Mouse (Mus musculus) intestine, embryonic 16.5 days (tissue): ENCODE results near the gene Rpa2. TPM values are rescaled to one million over a fixed set of nuclear protein-coding genes. Genes with fewer than 3 reads are reported as not detected.
"Not testable (repeated sequence)": the region's sequence is repeated elsewhere in the genome, so short reads cannot be mapped to it uniquely, and the experiment has no call there.

Experiments
- ATAC-seq: fragments of 200-750 bp; cut with Nextera tagmentation; 2 replicates; pipeline ENCODE4 v1.8.0; 2017; ENCODE audit warnings: moderate TSS enrichment, moderate library complexity
- H3K27ac ChIP-seq: fragments of 300-500 bp; sonication (generic); 2 replicates; pipeline ENCODE4 v1.5.1; 2014; ENCODE audit warnings: mild to moderate bottlenecking, low read length
- H3K27me3 ChIP-seq: fragments of 300-500 bp; sonication (generic); replicated peaks from 2 replicates; pipeline ENCODE4 v1.6.1; 2014; ENCODE audit warnings: low read length, control low read depth, mixed read lengths; ENCODE audit not compliant: control insufficient read depth, insufficient read depth
- H3K36me3 ChIP-seq: fragments of 300-500 bp; sonication (generic); 2 replicates; pipeline ENCODE4 v1.6.1; 2014; ENCODE audit warnings: low read length, control low read depth; ENCODE audit not compliant: control insufficient read depth, insufficient read depth
- H3K4me1 ChIP-seq: fragments of 300-500 bp; sonication (generic); 2 replicates; pipeline ENCODE4 v1.6.1; 2014; ENCODE audit warnings: low read length, control low read depth, mixed read lengths; ENCODE audit not compliant: control insufficient read depth, insufficient read depth
- H3K4me2 ChIP-seq: fragments of 300-500 bp; sonication (generic); 2 replicates; pipeline ENCODE4 v1.6.1; 2014; ENCODE audit warnings: low read depth, low read length, control low read depth
- H3K4me3 ChIP-seq: fragments of 300-500 bp; sonication (generic); 2 replicates; pipeline ENCODE4 v1.5.1; 2014; ENCODE audit warnings: mild to moderate bottlenecking, low read length
- H3K9ac ChIP-seq: fragments of 300-500 bp; sonication (generic); 2 replicates; pipeline ENCODE4 v1.6.1; 2014; ENCODE audit warnings: low read depth, low read length
- H3K9me3 ChIP-seq: fragments of 300-500 bp; sonication (generic); 2 replicates; pipeline ENCODE4 v1.6.1; 2016; ENCODE audit warnings: low read length, control low read depth; ENCODE audit not compliant: control insufficient read depth
- WGBS: fragments of 180-500 bp; shearing (Covaris S2); extraction: QIAGEN DNeasy Blood & Tissue Kit; methylation state at CpG from one replicate; pipeline ENCODE4 v1.1.7; 2014; 5-methylcytosine and 5-hydroxymethylcytosine counted together
- polyA plus RNA-seq: library from polyadenylated mRNA; unstranded; fragments of >200 nt; fragmentation: Nextera tagmentation; extraction: Ambion mirVana; gene quantifications from 2 replicates; pipeline ENCODE4 v1.2.1, GENCODE M21; 2015

Rpa2 gene
- polyA plus RNA-seq, 1 experiment from 2014 or later, result 76.0 TPM

GRCm38 (mm10) chr4:132757633-132758351 lies 10.3 kb upstream of the Rpa2 start:
- WGBS, result 81% methylated on average over 7 of the region's 7 CpGs
- ATAC-seq, result no peak

GRCm38 (mm10) chr4:132760296-132760695 lies 7.8 kb upstream of the Rpa2 start:
- peak; percentile 36; the same call in 1 of the 2 replicates for ATAC-seq

More at GRCm38 (mm10) chr4:132757633-132758351, 10.3 kb upstream of the Rpa2 start:
- Histone ChIP-seq H3K4me2 (no peak overlapping the region), H3K27ac (no peak overlapping the region), H3K9ac (no peak overlapping the region), H3K4me3 (no peak overlapping the region), H3K27me3 (no peaks in the 10 kb centered on the region), H3K4me1 (peaks cover 8% of the 10 kb centered on the region), H3K36me3 (no peaks in the 10 kb centered on the region), H3K9me3 (no peaks in the 10 kb centered on the region)

GRCm38 (mm10) chr4:132762602-132763001 lies 5.5 kb upstream of the Rpa2 start:
- Histone ChIP-seq H3K4me1 (no peaks in the 10 kb centered on the region), H3K27ac (peak overlapping the region; percentile 41; the same call in 1 of the 2 replicates), H3K4me3 (no peak overlapping the region), H3K9ac (no peak overlapping the region), H3K27me3 (no peaks in the 10 kb centered on the region), H3K36me3 (no peaks in the 10 kb centered on the region), H3K4me2 (no peak overlapping the region), H3K9me3 (no peaks in the 10 kb centered on the region)
- ATAC-seq, result peak; percentile 74
- WGBS, result 56% methylated on average over 6 of the region's 6 CpGs

More at GRCm38 (mm10) chr4:132760296-132760695, 7.8 kb upstream of the Rpa2 start:
- Histone ChIP-seq H3K27ac (peak overlapping the region; percentile 23; the same call in 1 of the 2 replicates), H3K27me3 (no peaks in the 10 kb centered on the region), H3K4me3 (no peak overlapping the region), H3K4me2 (no peak overlapping the region), H3K9me3 (no peaks in the 10 kb centered on the region), H3K4me1 (peaks cover 8% of the 10 kb centered on the region), H3K36me3 (no peaks in the 10 kb centered on the region), H3K9ac (no peak overlapping the region)
- WGBS, result 48% methylated on average over 3 of the region's 3 CpGs

GRCm38 (mm10) chr4:132763125-132763524 lies 5.0 kb upstream of the Rpa2 start:
- not testable (repeated sequence) for H3K4me3 ChIP-seq, H3K9ac ChIP-seq, H3K36me3 ChIP-seq, H3K9me3 ChIP-seq, H3K27me3 ChIP-seq, H3K4me2 ChIP-seq, H3K4me1 ChIP-seq, ATAC-seq
- peak overlapping the region; percentile 41; the same call in 1 of the 2 replicates for H3K27ac ChIP-seq
- WGBS, result 87% methylated on average over 3 of the region's 3 CpGs

GRCm38 (mm10) chr4:132771776-132772175 lies 3.6 kb downstream of the Rpa2 start:
- Histone ChIP-seq H3K9ac (no peak overlapping the region), H3K36me3 (peaks cover 7% of the 10 kb centered on the region), H3K4me2 (no peak overlapping the region), H3K27me3 (no peaks in the 10 kb centered on the region), H3K4me3 (no peak overlapping the region), H3K27ac (no peak overlapping the region), H3K4me1 (peaks cover 4% of the 10 kb centered on the region; the same call in 1 of the 2 replicates), H3K9me3 (no peaks in the 10 kb centered on the region)
- 87% methylated on average over 9 of the region's 9 CpGs for WGBS
- ATAC-seq, result no peak

GRCm38 (mm10) chr4:132774905-132775304 lies 6.8 kb downstream of the Rpa2 start:
- no peak overlapping the region for H3K9ac ChIP-seq
- 86% methylated on average over 3 of the region's 3 CpGs for WGBS
- H3K36me3 ChIP-seq, result peaks cover 16% of the 10 kb centered on the region
- H3K27ac ChIP-seq, result no peak overlapping the region
- H3K4me1 ChIP-seq, result no peaks in the 10 kb centered on the region; the same call in 1 of the 2 replicates
- no peaks in the 10 kb centered on the region for H3K9me3 ChIP-seq
- H3K4me2 ChIP-seq, result no peak overlapping the region
- ATAC-seq, result no peak
- H3K4me3 ChIP-seq, result no peak overlapping the region
- no peaks in the 10 kb centered on the region for H3K27me3 ChIP-seq

GRCm38 (mm10) chr4:132776764-132777163 lies 8.6 kb downstream of the Rpa2 start:
- H3K4me3 ChIP-seq, result no peak overlapping the region
- peaks cover 16% of the 10 kb centered on the region for H3K36me3 ChIP-seq
- no peaks in the 10 kb centered on the region for H3K27me3 ChIP-seq
- WGBS, result 86% methylated on average over 5 of the region's 5 CpGs
- H3K27ac ChIP-seq, result no peak overlapping the region
- H3K9me3 ChIP-seq, result no peaks in the 10 kb centered on the region
- H3K4me1 ChIP-seq, result no peaks in the 10 kb centered on the region
- no peak overlapping the region for H3K4me2 ChIP-seq
- no peak overlapping the region for H3K9ac ChIP-seq
- no peak for ATAC-seq

- Histone ChIP-seq H3K9me3 (no peaks in the 10 kb centered on the region), H3K9ac (no peak overlapping the region), H3K4me3 (no peak overlapping the region), H3K36me3 (peaks cover 15% of the 10 kb centered on the region), H3K27me3 (no peaks in the 10 kb centered on the region), H3K4me1 (no peaks in the 10 kb centered on the region), H3K27ac (no peak overlapping the region), H3K4me2 (no peak overlapping the region)
- WGBS, result 92% methylated on average over 6 of the region's 6 CpGs
- no peak for ATAC-seq
These were observed 10.6 kb downstream of the Rpa2 start for GRCm38 (mm10) chr4:132778562-132779201.

GRCm38 (mm10) chr4:132780288-132780687 lies 12.2 kb downstream of the Rpa2 start:
- ATAC-seq, result no peak
- 86% methylated on average over 4 of the region's 4 CpGs for WGBS
- H3K36me3 ChIP-seq, result peaks cover 12% of the 10 kb centered on the region
- H3K4me3 ChIP-seq, result no peak overlapping the region
- H3K9ac ChIP-seq, result no peak overlapping the region
- H3K27me3 ChIP-seq, result no peaks in the 10 kb centered on the region
- H3K4me1 ChIP-seq, result no peaks in the 10 kb centered on the region
- H3K27ac ChIP-seq, result no peak overlapping the region
- no peak overlapping the region for H3K4me2 ChIP-seq
- no peaks in the 10 kb centered on the region for H3K9me3 ChIP-seq
